Mouse (Mus musculus): ENCODE results near the gene Phtf2.
"Not testable (repeated sequence)": the region's sequence is repeated elsewhere in the genome, so short reads cannot be mapped to it uniquely, and the experiment has no call there.

Phtf2 gene

DNA sequence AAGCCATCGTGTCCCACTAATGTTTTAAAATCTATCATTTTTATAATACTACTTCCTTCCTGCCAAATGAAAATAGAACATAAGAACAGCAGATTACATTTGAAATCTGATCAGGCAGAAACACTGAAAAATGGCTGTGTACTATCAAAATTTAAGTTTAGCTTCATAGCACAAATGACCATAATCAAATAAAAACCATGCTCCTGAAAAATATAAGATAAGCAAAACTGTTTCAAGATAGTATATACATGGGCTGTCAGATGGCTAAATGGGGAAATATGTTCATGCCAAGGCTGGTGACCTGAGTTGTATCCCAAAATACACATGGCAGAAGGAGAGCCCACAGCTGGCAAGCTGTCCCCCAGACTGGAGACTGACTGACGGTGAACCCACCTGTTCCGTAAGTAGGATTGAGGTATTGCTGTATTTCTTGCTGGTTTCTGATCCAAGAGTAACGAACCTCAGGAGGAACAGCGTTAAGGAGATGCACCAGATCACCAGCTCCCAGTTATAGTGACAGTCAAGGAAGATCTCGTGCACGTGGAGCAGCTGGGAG lies 116.5 kb downstream of the Phtf2 start:
- no peak for DNase-seq (ENCODE audit: low read depth)

DNA sequence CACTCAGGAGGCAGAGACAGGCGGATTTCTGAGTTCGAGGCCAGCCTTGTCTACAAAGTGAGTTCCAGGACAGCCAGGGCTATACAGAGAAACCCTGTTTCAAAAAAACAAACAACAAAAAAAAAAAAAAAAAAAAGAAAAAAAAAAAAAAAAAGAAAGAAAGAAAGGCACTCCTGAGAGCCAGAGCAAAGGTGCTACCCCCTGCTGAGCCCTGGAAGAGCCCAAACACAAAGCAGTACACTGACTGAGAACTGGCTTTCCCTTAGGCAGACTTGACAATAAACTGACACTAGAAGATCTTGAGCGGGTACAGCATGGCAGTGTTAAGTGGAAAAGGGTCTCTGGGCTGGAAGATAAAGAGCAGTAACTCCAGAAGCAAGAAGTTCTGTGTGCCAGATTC lies 119.5 kb downstream of the Phtf2 start:
- DNase-seq (ENCODE audit: low read depth), result not testable (repeated sequence)

DNA sequence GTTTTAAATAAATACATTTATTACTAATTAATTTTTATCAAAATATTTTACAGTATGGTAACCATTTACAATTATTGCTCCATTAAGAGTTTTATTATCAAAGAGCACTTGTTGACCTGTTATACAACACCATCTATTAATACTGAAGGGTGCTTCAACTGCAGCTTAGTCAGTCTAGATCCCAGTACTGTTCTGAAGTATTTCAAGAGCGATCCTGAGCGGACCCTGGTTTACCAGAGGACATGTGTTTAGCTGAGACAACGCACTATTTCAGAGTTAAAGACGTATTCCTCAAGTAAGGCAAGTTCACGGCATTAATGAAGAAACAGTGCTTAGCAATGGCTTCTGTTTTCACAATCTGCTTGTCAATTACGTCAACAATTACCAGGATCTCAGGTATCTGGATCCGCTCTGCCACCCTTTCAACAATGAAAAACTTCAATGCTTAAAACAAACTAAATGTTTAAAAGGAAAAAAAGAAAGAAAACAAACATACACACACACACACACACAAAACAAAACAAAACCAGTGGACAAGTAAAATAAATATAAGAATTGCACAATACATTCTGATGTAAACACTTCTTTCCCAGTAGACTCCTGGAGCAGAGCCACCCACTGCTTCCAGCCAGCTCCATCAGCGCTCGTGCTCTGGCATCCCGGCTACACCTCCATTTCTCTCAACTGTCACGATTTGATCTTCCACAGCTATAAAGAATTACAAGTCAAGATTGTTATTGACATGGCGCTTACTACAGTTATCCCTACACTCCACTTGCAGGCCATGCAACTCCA lies 121.4 kb downstream of the Phtf2 start:
- no peak for DNase-seq (ENCODE audit: low read depth)

DNA sequence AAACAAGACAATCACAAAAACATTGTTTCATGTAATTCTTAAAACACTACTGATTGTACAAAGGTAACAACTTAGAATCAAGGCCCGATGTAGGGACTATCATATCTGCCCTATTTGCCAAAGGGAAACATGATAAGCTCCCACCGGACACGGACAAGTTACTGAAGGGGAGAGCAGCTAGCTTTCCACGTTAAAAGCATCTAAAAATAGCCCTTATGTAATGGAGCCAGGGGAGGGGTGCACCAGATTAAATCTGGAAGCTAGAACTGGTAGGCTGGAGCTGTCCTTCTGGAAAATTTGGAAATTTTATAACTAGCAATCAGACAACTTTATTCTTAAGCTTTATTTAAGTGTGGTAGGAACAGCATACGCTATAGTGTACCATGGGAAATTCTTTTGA lies 122.2 kb downstream of the Phtf2 start:
- no peak for DNase-seq (ENCODE audit: low read depth)

DNA sequence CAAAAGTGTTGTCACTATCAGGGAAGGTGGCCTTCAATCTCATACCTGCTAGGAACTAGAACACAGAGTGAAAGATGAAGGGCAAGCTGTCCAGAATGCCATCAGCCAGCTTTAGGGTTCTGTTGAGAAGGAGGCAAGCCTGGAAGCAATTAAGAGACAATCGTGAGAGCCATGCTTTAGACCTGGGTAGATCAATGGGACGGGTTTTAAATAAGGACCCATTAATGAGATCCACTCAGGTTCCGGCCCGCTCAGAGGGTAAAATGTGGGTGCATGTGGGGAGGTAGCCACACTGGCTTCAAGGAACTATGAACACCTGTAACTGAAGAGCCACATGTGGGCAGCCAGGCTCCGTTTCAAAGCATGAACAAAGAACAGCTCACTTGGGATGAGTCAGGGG lies 128.0 kb downstream of the Phtf2 start:
- no peak for DNase-seq (ENCODE audit: low read depth)

DNA sequence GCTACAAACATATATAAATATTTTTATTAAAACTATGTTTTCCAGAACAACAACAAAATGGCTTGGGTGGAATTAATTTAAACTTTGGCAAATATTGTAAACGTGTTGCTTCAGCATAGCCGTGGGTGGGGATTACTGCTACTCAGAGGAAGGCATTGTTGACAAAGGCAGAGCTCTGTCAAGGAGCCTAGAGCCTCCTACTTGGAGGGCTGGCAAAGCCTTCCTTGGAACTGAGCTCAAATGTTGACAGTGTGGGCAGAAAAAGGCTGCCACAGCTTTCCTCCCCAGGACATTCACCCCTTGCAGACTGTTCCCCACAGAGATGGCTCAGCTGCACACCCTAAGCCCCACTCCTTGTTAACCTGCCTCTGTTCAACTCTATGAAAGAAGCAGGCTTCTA lies 128.8 kb downstream of the Phtf2 start:
- no peak for DNase-seq (ENCODE audit: low read depth)

DNA sequence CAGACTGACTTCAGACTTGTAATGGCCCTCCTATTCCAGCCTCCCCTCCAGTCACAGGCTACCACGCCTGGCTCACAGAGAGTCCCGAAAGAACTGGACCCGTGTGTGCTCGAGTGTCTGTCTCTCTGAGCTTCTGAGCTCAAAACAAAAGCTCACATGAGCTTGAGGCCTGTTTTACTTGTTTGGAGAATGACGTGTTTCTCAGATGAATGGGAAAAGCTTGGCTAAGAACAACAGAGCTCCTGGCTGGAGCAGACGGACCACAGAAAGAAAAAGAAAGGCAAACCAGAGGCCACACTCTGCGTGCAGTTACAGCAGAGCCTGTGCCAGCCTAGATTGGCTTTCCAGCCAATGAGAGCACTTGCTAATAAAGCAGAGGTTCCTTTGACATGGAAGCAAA lies 130.2 kb downstream of the Phtf2 start:
- no peak for DNase-seq (ENCODE audit: low read depth)

DNA sequence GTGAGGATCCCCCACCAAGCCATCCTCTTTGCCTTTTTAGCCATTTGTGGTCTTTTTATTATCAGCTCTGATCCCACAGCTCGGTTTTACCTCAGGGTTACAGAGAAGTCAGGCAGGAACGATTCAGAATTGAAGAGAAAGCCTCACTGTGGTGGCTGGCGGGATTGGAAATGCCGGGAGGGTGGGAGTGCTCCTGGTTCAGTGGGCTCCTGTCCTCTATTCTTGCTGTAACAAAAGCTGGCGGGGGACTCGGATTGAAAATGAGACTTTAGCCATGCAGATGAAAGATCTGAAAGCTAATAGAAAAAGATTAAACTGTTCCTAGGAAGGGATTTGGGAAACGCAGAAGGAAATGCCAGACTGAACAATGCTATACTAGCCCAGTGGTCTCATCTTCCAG lies 130.9 kb downstream of the Phtf2 start:
- no peak for DNase-seq (ENCODE audit: low read depth)

DNA sequence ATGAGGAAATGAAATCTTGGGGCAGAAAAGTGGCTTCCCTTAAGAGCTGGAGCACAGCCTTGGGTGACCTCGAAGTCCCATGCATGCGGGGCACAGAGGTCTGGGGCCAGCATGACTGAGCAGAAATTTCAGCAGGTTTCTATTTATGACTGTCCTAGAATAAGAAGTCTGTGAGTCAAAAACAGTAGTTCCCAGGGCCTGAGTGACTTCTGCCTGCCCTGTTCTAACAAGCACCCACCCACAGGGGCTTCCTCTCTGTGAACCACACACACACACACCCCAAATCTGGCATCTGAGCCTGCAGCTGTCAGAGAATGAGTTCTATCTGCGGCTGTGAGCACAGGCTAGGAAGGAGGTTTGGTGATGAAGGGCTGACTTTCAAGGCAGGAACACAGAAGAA lies 132.4 kb downstream of the Phtf2 start:
- DNase-seq (ENCODE audit: low read depth), result no peak

DNA sequence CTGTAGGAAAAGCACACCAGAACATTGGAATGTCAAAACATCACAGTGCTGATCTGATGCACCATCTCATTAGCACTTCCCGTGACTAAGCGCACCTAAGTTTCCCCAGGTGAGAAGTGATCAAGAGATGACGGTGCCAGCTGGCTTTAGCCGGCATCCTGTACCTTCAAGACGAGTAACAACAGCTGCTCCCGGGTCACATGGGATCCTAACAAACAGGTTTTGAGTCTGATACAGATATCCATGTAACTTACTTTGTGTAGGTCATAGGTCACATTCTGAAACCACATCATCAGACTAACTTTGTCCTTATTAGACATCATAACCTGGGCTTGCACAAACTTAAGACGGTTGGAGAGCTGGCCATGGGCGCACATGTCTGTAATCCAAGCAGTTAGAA lies 133.1 kb downstream of the Phtf2 start:
- no peak for DNase-seq (ENCODE audit: low read depth)

DNA sequence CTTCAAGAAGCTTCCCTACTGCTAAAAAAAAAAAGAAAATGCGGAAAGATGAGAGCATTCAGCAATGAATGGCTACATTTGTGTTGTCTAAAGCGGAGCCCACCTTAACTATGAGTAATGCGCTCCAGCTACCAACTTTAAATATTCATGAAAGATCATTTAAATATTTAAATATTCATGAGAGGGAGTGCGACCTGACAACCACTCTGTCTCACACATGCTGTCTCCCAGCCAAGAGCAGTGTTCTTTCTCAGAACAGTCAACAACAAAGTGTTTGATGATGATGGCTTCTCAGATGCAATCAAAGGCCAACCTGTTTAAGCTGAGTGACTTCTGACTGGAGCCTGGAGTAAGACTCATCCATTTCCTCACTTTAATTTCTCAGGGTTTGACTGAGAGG lies 133.8 kb downstream of the Phtf2 start:
- no peak for DNase-seq (ENCODE audit: low read depth)

DNA sequence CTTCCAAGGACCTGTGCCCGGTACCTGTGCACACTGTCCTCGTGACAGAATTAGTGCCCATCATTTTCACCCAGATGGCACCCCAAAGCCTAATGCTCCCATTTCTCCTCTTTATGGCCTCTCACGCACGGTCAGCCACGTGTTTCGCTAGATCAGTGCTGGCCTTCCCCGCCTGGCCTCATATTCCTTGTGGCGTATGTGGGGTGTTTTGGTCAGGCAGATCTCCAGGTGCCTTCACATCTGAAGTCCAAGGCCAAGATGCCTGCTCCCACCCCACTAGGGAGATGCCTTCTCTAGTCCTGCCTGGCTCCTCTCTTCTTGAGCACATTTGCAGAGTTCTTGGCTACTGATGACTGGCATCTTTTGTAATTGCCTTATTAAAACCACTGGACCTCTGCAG lies 140.0 kb downstream of the Phtf2 start:
- no peak for DNase-seq (ENCODE audit: low read depth)

DNA sequence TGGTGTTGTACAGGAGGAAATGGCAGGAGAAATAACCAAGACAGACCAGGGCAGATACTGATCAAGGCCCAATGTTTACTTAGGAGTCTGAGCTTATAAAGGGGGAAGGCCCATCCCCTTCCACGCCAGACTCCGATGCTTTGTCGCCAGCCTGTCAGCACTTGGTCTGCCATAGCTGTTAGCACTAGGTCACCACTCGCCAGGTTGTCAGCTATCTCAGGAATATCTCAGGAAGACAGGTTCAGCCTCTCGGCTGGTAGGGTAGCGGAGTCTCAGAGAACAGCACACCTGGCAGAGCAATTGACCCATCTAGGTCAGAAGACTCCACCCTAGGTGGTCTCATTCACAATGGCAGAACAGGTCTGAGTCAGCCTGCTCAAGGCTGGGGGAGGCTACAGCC lies 140.7 kb downstream of the Phtf2 start:
- DNase-seq (ENCODE audit: low read depth), result no peak

DNA sequence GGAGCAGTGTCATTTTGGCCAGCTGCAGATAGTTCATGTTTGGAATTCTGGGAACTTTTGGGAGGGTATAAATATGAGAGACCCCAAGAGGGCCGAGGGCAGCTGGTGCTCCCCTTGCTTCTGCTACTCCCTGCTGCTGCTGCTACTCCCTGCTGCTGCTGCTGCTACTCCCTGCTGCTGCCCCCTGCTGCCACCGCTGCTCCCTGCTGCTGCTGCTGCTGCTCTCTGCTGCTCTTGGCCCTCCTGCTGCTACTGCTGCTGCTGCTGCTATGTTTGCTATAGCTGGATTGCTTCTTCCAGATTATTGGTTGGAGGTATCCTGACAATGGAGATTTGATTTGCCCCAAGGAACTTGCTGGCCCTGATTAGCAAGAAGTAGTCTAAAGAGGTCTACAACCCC lies 143.1 kb downstream of the Phtf2 start:
- no peak for DNase-seq (ENCODE audit: low read depth)

DNA sequence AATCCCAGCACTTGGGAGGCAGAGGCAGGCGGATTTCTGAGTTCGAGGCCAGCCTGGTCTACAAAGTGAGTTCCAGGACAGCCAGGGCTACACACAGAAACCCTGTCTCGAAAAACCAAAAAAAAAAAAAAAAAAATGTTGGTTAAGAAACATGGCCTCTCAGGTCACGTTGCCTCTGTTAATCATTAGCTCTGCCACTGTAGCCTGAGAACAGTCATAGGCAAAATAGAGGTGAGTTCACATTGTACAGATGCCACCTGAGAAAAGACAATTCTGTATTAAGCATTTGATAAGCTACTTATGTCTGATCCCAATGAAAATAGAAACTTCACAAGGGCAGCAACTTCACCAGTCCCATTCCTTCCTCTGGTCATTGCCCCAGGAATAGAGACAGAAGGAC lies 158.7 kb downstream of the Phtf2 start:
- DNase-seq (ENCODE audit: low read depth), result not testable (repeated sequence)

DNA sequence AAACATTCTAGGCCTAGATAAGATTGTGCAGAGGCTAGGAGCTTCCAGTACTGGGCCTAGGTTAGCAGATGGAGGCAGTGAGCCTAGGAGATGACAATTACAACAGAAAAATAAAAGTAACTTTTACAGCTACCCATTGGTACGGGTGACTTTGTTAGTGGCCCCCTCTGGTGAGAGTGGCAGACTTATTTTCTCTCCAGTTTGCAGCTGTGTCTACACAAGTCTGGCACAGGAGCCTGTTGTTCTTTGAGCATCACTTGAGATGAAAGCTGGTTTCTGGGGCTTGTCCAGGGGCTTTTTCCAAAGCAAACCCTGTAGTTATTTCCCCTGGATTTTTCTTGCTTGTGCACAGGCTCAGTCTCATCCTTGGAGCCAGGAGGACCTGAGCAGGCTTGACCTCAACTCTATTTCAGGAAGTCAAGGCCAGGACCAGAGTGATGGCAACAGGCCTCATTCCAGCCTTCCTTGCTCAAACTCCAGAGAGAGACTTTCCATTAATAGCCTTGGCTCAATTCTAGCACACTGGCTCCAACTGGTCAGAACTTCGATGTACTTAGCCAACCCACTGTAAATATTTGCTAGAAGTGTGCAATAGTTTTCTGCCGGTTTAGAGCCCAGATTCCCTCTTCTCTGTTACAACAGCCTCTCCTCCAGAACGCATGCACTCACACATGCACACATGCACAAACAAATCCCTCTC lies 161.6 kb downstream of the Phtf2 start:
- DNase-seq (ENCODE audit: low read depth), result no peak

DNA sequence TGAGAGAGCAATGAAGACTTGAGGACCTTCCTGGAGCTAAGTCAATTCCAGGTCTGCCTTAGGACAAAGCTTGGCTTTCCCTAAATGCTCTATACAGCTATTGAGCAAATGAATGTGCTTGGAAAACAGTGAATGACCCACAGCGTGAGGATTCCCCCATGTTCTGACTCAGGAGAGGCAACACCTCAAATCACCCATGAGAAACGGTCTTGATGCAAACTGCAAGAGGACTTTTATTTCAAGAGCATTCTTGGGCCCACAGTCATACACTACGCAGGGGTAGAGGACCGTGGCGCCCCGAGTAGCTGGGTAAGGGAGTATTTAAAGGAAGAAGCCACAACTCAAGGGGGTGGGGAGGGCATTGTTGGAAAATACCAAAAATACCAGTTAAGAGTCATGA lies 165.9 kb downstream of the Phtf2 start:
- not testable (repeated sequence) for DNase-seq (ENCODE audit: low read depth)

DNA sequence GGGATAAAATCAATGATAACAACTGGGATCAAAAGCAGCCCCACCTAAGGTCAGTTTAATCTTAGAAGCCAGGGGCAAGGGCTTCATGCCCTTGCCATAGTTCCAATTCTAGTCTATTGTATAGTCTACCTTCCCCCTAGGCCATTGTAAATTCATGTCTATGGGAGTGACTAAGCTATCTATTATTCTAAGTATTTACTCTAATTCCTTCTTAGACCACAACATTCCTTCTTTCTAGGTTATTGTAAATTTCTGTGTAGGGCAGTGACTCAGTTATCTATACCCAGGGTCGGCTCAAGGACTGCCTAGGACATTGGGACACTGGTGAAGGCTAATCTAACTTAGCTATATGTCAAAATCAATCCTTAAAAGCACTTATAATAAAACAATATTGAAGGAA lies 167.3 kb downstream of the Phtf2 start:
- not testable (repeated sequence) for DNase-seq (ENCODE audit: low read depth)

DNA sequence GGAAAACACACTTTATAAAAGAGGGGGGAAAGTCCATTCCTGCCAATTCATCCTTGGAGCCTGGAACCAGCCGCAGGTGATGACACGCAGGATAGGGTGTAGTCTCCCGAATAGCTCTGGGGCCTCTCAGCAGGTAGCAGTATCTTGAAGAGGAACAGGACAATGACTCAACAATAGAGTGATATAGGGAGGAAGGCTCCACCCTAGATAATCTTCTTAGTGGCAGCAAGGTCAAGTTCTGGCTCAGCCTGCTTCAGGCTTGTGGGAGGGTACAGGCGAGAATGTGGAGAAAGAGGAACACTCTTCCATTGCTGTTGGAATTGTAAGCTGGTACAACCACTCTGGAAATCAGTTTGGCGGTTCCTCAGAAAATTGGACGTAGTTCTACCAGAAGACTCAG lies 171.1 kb downstream of the Phtf2 start:
- not testable (repeated sequence) for DNase-seq (ENCODE audit: low read depth)

Data from c-Kit-positive CD71-negative TER-119-negative erythroid progenitor cells, embryonic 14.5 days (primary cell).